Mouse (Mus musculus): Measurements from ENCODE around the gene Gm4894.
A peak's percentile ranks its signal among the peaks of the same experiment; 100 is the strongest.

Gene Gm4894

DNA sequence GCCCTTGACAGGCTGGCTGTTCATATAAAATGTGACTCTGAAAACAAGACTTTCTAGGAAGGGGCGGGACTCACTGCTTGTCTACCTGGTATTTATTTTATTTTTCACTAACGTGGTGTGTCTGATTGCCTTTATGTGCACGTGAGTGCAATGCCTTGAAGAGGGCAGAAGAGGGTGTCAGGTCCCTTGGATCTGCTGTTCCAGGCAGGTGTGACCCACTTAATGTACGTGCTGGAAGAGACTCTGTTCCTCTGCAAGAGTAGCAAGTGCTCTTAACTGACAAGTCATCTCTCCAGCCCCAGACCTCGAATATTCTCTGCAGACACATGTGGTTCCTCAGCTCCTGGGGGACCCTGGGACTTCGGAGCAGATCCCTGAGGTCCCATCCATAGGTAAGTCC, at the start of gene Gm4894:
Gene Gm4894, plus strand, starts transcription at position 301 of the 400 bp plus-strand sequence.
- DNase-seq = no peak

DNA sequence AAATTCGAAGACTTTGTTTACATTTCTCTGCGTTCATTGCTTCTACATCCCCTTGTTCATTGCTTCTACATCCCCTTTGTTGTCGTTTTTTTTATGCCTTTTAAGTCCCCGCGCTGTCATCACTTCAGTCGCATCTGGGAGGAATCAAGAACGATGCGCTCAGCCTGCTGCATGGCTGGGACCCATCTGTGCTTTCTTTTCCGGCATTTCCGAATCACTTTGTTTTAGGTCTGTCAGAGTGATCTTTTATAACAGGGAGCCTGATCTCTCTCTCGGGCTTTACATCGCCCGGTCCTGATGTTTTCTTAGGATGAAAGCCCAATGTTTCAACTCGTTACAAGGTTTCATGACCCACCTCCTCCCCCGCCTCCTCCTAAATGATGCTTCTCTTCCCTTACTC, 44.0 kb upstream of the Gm4894 start:
- no peak for DNase-seq

DNA sequence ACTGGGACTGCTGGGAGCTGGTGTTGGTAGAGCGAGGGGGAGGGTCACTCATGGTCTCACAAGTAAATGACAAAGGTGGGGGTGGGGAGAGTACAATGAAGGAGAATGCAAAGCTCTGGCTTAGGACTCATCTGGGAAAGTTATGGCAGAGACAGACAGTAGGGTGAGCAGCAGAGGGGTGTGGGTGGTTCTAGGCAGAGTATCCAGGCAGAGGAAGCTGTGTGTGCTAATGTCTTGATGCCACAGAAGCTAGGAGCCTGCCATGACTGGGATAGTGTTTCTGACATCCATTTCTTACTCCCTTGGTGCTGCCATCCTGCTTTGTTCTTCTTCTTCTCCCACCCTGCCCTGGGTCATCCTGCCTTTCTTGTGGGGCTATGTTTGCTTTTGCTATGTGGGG, 38.8 kb upstream of the Gm4894 start:
- no peak for DNase-seq

DNA sequence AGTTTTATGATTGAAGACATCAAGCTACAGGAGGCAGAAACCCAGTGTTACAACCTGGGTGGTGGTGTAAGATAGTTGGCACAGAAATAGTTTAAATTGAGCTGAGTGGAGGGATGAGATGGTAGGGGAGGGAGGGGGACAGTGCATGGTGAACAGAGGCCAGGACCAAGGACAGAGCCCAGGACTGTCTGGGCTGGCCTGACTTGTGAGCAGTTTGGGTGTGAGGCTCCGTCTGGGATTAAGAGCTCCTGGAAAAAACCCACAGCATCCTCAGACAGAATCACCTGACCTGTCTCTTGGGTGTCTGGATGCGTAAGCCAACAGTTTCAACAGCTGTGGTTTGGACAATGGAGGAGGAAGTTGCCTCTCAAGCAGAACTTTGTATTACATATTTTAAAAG, 35.6 kb upstream of the Gm4894 start:
- no peak for DNase-seq

DNA sequence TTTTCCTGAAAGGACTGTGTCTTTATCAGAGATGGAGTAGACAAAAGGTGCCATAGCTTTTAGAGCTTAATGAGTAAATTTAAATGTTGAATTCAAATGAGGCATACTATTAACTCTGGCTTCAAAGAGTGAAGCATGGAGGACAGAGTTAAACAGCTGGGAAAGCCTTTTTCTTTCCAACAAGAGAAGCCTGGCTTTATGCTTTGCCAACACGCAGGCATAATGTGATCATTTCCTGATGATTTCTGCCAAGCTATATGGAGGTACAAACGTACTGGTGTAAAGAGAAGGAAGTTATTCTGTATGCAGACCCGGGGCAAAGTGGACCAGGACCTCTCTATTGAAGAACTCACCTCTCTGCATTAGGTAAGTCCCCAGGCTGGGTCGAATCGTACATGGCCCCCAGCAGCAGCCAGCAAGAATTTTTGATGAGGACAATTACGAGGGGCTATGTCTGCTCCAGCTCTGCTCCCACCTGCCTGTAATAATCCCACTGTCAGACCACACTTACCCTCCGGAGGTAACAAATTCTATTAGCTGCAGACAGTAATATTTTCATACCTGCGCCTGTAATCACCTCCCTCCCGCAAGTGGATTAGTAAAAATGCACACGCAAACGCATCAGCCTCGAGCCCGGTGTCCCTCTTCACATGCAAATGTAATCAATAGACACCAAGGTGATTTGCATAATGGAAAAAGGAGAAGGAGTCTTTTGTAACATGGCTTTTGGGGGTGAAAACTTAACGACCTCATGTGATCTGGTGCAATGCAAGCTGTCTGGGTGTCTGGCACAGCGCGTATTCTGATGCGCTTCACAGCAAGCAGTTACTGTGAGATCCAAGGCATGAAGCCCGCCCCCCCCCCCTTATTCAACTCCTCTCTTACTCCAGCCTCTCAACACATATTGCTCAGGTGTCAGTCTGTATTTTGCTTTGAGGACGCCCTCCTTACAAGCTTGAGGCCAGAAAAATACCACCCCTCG, 32.4 kb upstream of the Gm4894 start:
- DNase-seq = no peak

DNA sequence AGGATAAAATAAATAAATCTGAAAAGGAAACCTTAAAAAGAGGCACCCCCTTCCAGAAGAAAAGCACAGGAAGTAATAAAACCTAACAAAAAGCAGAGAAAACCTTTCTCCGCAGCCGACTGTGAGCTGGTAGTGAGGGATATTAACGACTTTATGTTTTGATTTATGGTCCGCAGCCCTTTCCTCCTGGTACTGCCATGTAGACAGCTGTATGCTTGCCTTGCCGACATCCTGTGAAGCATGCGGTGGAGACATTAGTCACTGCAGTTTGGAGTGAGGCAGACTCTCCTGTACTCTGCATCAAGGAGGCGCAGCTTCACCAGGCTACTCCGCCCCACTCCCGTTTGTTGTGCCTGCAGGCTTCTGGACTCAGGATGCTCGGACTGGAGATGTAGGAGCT, 25.8 kb upstream of the Gm4894 start:
- no peak for DNase-seq

DNA sequence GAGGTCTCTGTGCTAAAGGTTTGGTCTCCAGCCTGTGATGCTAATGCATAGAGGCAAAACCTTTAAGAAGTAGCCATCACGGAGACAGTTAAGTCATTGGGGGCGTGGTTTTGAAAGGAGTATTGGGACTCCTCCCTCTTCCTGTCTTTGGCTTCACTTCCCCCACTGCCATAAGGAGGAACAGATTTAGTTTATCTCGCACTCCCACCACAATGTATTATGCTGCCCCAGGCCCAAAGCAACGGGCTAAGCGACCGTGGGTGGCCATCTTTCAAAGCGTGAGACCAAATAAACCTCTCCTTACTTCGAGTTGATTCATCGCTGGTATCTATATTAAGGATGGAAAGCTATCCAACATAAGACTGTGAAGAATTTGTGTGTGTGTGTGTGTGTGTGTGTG, 22.9 kb upstream of the Gm4894 start:
- DNase-seq = no peak

DNA sequence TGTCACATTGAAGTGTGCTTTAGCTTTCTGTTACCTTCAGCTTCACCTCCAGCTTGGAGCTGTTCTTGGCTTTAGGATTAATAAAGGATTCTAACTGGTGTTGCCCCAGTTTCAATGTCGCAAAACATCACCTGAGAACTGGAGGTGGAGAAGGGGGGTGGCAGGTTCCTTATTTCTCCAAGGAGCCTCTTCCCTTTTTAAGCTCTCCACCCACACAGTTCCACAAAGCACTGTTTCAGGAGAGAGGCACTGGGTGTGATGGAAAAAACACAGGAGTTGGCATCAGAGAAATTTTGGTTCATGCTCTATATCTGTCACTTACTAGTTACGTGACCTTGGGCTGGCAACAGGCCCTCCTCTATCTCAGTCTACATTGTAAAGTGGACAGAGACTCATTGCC, 21.3 kb upstream of the Gm4894 start:
- DNase-seq = no peak

DNA sequence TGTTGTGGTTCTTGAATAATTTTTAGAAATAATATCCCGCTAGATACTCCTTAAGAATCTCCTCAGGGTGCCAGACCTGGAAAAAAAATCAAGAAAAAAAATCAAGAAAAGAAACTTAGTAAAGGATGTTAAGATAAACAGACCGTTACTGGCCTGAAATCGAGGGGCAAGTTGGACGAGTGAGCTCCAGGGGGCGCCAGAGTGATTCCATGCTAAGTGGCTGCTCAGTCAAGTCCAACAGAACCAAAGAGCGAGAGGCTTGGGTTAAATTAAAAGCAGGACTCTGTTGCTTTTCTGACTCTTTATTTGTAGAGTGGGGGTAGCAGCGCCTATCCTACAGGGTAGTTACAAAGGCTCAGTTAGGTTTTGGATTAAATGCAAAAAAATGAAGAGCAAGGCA, 3.5 kb upstream of the Gm4894 start:
- DNase-seq = peak; percentile 43 to 47

DNA sequence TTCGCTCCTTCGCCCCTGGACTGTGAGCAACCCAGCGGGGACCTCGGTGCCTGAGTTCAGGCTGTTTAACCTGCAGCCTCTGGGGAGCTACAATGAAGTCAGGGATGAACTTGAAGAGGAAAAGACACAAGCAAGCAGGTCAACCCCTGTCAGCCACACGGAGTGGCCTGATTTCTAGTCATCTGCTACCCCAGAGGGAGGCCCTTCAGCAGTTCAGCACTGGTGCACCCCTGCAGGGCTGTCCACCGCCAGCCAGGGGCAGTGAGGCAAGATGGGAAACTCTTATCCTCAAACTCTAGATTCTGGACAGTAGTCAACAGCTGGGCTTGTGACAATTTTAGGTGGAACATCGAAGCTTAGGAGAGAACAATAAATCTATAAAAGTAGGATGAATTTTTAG, 18.6 kb downstream of the Gm4894 start:
- DNase-seq = peak; percentile 8 to 11

DNA sequence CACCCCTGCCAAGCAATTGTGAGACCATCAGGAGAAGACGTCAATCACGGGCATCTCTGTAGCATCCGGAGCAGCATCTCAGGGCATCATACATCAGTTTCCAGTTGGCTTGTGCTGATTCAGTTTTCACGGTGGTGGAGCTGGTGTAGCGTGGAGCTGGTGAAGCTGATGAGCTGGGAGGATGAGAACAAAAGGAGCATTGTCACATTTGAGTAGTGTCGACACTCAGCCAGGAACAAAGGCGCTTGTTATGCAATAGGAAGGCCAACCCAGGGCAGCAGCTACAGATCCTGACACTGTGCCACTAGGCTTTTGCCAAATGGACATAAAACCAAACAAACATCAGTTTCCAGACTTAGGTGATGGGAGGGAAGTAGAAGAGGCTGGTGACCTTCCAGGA, 23.2 kb downstream of the Gm4894 start:
- peak in 1 of 2 experiments; percentile 7 for DNase-seq

DNA sequence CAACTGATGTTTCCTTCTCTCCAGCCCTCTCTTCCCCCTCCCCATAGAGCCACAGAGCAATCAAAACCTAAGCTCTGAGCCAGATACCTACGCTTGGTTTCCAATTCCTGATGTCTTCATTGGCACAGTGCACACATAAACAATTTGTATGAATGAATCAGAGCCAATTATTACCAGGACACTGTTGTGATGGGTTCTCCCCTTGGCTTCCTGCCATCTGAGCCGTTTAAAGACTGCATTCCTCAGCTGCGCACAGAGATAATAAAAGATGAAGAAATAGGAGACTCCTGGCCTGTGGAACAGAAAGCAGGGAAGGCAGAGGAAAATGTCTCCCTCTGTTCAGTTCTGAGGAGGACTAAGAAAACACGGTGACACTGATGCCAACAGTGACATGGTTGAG, 25.6 kb downstream of the Gm4894 start:
- DNase-seq = no peak

DNA sequence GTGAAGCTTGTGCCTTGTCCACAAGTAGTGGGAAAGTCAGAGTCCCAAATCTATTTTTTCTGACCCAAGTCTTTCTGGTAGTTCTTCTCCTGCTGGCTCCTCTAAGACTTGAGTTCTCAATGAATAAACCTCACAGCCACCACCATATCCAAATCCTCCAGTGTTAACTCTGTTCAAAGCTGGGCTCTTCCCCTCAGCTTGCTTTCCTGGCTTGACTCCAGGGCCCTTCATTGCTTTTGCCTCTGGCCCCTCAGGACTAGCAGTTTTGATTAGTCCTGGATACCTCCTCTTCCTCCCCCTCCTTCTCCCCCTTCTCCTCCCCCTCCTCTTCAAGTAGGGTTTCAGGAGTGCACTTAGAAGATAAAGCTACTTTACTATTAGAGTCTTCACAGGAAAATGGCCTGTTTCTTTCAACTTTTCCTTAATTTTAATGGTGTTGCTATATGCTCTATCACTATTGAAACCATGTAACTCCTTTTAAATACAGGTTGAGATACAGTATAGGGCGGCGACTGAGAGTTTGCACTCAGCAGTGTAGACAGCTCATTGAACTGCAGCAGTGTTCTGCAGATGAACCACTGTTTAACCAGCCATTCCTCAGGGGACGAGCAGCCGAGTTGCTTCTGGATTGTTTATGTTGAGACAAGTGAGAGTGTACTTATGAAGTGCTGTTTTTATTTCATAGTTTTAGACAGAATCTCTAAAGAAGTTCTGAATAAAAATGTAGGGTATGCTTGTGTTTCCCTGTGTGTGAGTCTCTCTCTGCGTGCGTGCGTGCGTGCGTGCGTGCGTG, 26.4 kb downstream of the Gm4894 start:
- no peak for DNase-seq

DNA sequence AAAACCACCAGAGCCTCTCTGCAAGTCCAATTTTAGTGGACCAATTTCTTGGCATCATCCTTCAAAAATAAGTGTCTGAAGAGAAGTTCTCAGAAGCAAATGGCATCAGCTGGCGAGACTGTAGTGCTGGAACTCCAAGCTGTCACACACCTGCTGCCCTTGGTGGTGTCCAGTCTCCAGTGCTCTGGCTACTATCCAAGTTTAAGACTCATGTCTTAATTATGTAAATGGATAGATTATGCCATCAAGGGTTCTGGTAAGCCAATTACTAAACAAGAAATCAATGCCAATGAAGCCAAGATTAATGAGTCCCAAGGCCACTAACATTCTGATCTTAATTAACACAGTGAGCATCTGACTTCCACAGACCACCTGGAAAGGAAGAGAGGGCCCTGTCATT, 44.8 kb downstream of the Gm4894 start:
- no peak for DNase-seq

DNA sequence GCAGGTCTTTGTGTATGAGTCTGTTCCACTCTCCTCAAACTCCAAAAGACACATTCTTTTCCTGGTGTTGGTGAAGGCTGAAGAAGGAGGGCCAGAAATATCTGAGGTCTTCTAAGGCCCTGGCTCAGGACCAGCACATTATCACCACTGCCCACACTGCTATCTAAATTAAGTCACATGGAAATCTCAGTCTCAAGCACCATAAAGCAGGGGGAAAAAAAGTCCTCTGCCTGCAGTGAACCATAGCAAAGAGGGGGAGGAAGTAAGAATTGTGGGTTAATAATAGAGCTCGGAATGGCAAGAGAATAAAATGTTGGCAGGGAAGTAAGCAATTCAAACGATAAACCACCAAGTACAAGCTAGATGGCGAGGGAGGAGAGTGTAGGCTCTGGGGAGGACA, 57.2 kb downstream of the Gm4894 start:
- DNase-seq = no peak

DNA sequence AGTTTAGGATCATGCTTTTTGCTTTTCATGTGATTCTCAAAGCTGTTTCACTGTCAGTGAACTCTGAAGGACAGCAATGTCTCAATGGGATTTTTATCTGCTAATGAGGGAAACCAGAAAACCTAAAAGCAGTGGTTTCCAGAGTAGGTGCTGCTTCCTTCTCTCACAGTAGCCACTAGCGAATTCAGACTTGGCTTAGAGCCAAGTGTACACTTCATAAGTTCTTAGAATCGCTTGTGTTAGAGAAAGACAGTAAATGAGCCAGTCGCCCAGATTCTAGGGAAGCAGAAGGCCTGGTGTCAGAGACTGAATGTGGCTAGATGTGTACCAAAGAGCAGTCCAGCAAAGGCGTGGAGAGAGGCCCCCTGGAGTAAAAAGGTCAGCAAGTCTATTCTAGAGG, 60.5 kb downstream of the Gm4894 start:
- DNase-seq = no peak

DNA sequence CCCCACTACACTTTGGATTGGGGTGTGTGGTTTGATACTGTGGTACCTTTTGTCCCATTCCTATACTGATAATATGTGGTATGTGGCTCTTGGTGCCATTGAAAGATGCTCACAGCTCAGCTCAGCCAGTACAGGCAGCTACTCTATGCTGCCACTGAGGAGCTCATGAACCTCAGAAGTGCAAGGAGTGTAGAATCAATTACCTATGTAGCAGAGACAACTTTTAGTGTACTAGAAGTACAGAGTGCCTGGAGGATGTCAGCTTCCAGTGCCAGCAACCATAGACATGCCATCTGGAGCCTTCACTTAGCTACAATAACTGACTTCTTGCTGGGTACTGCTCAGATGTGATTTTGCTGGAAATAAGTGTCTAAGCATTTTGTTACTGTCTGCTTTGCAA, 68.3 kb downstream of the Gm4894 start:
- DNase-seq = no peak

All from cerebellum, adult 18-20 months (tissue).